Mouse (Mus musculus) C2C12 (cell line): ENCODE measurements around the gene Trim28. TPM values are rescaled to one million over a fixed set of nuclear protein-coding genes. Genes with fewer than 3 reads are reported as not detected.
A peak's percentile ranks its signal among the peaks of the same experiment; 100 is the strongest.

ENCODE experiments used
- H3K27me3 ChIP-seq: one replicate; pipeline ENCODE4 v1.6.1; 2011; ENCODE audit not compliant: control insufficient read depth, insufficient read depth, insufficient read length
- H3K36me3 ChIP-seq: one replicate; pipeline ENCODE4 v1.6.1; 2011; ENCODE audit not compliant: control insufficient read depth, insufficient read depth
- H3K4me3 ChIP-seq: one replicate; pipeline ENCODE4 v1.5.1; 2011; ENCODE audit warnings: mild to moderate bottlenecking, control low read depth; ENCODE audit not compliant: poor library complexity, insufficient read depth, severe bottlenecking
- H3K79me2 ChIP-seq: one replicate; pipeline ENCODE4 v1.6.1; 2011; ENCODE audit not compliant: control insufficient read depth, insufficient read depth
- H3K79me3 ChIP-seq: one replicate; pipeline ENCODE4 v1.6.1; 2011; ENCODE audit warnings: low read depth, control low read depth
- H3ac ChIP-seq: one replicate; pipeline ENCODE3; 2011; ENCODE audit warnings: low read depth; ENCODE audit not compliant: control insufficient read depth, insufficient read length
- CEBPB ChIP-seq: IDR thresholded peaks from one replicate; pipeline ENCODE4 v1.6.1; 2011; ENCODE audit warnings: low read depth, mild to moderate bottlenecking, control low read depth, moderate library complexity
- CTCF ChIP-seq: IDR thresholded peaks from one replicate; pipeline ENCODE4 v1.5.1; 2011; ENCODE audit not compliant: control insufficient read depth, insufficient read depth, insufficient read length
- FOSL1 ChIP-seq: IDR thresholded peaks from one replicate; pipeline ENCODE4 v1.8.0; 2011; ENCODE audit warnings: mild to moderate bottlenecking, low read length; ENCODE audit not compliant: poor library complexity, insufficient read depth, severe bottlenecking
- MAX ChIP-seq: IDR thresholded peaks from one replicate; pipeline ENCODE4 v1.6.1; 2011; ENCODE audit warnings: mild to moderate bottlenecking, control low read depth
- MYOD1 ChIP-seq: IDR thresholded peaks from one replicate; pipeline ENCODE4 v1.6.1; 2011; ENCODE audit warnings: low read depth; ENCODE audit not compliant: control insufficient read depth, insufficient read length
- MYOG ChIP-seq: IDR thresholded peaks from one replicate; pipeline ENCODE4 v1.6.1; 2011; ENCODE audit not compliant: control insufficient read depth, insufficient read length; ENCODE audit errors: extremely low read depth
- USF1 ChIP-seq: IDR thresholded peaks from one replicate; pipeline ENCODE4 v1.6.1; 2011; ENCODE audit warnings: low read depth, mild to moderate bottlenecking, control low read depth, moderate library complexity
- polyA plus RNA-seq: library from polyadenylated mRNA; unstranded; fragments of >200 nt; fragmentation: generic; extraction: Trizol; gene quantifications from one replicate; pipeline ENCODE4 v1.2.1, GENCODE M21; 2012; ENCODE audit warnings: missing spikeins

Trim28 gene
- polyA plus RNA-seq, 1 experiment: 606 TPM

DNA sequence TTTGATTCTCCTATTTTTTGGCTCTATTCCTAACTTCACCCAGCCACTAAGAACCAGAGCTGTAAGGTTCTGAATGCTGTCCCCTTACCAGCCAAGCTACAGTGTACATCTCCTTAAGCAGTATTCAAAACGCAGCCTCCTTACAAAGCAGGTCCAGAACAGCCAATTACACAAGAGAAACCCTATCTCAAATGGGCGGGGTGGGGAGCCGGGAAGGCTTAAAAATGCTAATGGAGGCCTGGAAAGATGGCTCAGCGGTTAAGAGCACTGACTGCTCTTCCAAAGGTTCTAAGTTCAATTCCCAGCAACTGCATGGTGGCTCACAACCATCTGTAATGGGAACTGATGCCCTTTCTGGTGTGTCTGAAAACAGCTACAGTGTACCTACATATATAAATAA, 39.2 kb upstream of the Trim28 start:
- Histone ChIP-seq H3K36me3 (no peaks in the 10 kb centered on the region), H3K79me2 (no peaks in the 10 kb centered on the region), H3K27me3 (no peaks in the 10 kb centered on the region), H3K79me3 (no peaks in the 10 kb centered on the region), H3ac (no peak overlapping the region), H3K4me3 (no peak overlapping the region)
- TF ChIP-seq MYOG: no peak
- TF ChIP-seq FOSL1: no peak
- no peak for TF ChIP-seq MYOD1
- TF ChIP-seq CEBPB: no peak
- no peak for TF ChIP-seq CTCF
- no peak for TF ChIP-seq USF1
- TF ChIP-seq MAX: no peak

DNA sequence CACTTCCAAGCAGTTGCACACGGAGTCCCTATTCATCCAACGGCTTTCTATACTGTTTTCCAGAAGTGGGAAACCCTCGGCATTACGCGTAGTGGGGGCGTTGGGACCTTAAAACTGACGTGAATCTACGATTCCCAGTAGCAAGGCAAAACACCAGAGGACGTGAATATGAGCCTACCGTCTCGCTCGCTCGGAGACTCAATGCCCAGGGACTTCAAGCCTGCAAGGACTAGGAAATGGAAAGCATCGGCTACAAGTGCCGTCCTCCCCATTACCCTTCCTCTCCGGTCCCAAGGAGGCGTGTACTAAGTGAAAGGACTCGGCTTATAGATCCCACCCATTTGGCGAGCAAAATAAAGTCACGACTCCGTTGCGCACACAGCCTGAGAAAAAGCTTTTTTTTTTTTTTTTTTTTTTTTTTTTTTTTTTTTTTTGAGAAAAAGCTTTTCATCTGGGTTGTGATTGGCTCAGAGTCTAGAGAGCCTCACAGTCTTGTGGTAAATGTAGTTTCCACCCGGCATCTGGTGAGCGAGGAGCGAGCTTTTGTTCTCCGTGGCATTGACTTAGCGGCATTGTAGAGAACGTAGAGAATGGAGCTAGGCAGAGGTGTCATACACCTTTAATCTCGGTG, 37.3 kb upstream of the Trim28 start:
- Histone ChIP-seq H3K79me2 (peaks cover 7% of the 10 kb centered on the region), H3K27me3 (no peaks in the 10 kb centered on the region), H3K79me3 (peaks cover 2% of the 10 kb centered on the region), H3K4me3 (peak overlapping the region; percentile 33), H3ac (peak overlapping the region; percentile 34), H3K36me3 (no peaks in the 10 kb centered on the region)
- TF ChIP-seq MYOG (no peak), USF1 (no peak), FOSL1 (no peak), MYOD1 (no peak), CEBPB (no peak)

DNA sequence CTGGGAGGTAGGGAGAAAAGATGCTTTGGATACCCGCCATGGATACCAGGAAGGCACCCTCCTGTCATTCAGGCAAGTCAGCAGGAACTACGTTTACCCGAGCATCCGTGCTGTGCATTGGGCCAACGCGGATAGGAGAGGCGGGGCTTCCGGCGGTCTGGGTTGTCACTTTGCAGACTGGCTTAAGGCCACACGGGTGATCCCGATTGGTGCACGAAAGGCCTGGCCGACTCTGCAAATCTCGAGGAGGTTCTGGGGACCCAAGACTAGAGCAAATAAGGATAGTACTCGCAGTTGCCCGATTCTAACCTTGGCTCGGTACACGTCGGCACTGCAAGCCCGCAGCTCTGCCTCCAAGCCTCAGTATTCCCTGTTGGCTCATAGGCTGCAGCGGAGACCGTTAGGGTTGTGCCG, 33.2 kb upstream of the Trim28 start, which contains the start of gene Zfp324:
Gene Zfp324 (plus strand): TSS at position 161 of the 414 bp plus-strand sequence.
- no peaks in the 10 kb centered on the region for H3K27me3 ChIP-seq
- peaks cover 4% of the 10 kb centered on the region for H3K36me3 ChIP-seq
- TF ChIP-seq USF1: no peak
- TF ChIP-seq CEBPB: no peak
- TF ChIP-seq MYOD1: no peak
- no peak for TF ChIP-seq MAX
- no peak for TF ChIP-seq MYOG
- TF ChIP-seq FOSL1: no peak
- no peak for TF ChIP-seq CTCF
- H3K79me2 ChIP-seq: peaks cover 24% of the 10 kb centered on the region
- peaks cover 9% of the 10 kb centered on the region for H3K79me3 ChIP-seq
- peak within 1 kb of the TSS; percentile 60 for H3K4me3 ChIP-seq
- peak within 1 kb of the TSS; percentile 83 for H3ac ChIP-seq

DNA sequence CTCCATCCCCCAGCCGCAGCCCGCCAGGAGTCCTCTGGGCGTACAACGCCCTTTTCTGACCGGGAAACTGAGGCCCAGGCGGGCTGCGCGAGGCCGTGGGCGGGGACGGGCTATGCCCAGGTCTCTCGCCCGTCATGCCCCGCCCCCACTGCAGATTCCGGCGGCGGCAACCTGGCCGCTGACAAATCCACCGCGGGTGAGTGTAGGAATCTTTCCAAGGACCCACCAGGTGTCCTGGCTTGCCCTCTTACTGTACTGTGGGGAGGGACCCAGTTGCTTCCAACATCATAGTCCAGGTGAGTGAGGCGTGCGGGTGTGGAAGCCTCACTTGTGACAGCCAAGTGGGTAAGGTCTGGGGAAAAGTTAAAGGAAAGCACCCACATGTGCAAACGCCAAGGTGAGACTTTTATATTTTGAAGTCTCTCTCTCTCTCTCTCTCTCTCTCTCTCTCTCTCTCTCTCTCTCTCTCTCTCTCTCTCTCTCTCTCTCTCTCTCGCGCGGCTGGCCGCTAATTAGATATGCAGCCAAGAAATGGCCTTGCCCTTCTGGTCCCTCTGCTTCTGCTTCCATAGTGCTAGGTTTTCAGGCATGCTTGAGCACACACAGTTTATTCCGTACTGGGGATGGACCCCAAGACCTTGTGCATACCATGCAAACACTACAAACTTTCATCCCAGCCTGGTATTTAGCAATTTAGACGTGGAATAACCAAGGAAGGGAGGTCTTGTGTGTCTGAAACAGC, 32.6 kb upstream of the Trim28 start:
- peak overlapping the region; percentile 60 for H3K4me3 ChIP-seq
- H3K79me2 ChIP-seq: peaks cover 24% of the 10 kb centered on the region
- no peaks in the 10 kb centered on the region for H3K27me3 ChIP-seq
- H3K36me3 ChIP-seq: peaks cover 7% of the 10 kb centered on the region
- H3ac ChIP-seq: peak overlapping the region; percentile 83
- H3K79me3 ChIP-seq: peaks cover 9% of the 10 kb centered on the region
- no peak for TF ChIP-seq CEBPB
- TF ChIP-seq MAX: no peak
- no peak for TF ChIP-seq MYOG
- no peak for TF ChIP-seq FOSL1
- no peak for TF ChIP-seq MYOD1
- no peak for TF ChIP-seq CTCF
- no peak for TF ChIP-seq USF1

DNA sequence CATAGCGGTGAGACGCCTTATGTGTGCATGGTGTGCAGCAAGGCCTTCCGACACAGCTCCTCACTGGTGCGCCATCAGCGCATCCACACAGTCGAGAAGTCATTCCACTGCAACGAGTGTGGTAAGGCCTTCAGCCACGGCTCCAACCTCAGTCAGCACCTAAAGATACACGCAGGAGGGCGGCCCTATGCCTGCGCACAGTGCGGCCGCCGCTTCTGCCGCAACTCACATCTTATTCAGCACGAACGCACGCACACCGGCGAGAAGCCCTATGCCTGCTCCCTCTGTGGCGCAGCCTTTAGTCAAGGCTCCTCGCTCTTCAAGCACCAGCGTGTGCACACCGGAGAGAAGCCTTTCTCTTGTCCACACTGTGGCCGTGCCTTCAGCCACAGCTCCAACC, 28.0 kb upstream of the Trim28 start:
- peaks cover 24% of the 10 kb centered on the region for H3K79me2 ChIP-seq
- peaks cover 9% of the 10 kb centered on the region for H3K79me3 ChIP-seq
- peaks cover 10% of the 10 kb centered on the region for H3K36me3 ChIP-seq
- TF ChIP-seq USF1 (no peak), MYOD1 (no peak), MYOG (no peak)
- no peak overlapping the region for H3ac ChIP-seq
- no peak overlapping the region for H3K4me3 ChIP-seq
- H3K27me3 ChIP-seq: no peaks in the 10 kb centered on the region

DNA sequence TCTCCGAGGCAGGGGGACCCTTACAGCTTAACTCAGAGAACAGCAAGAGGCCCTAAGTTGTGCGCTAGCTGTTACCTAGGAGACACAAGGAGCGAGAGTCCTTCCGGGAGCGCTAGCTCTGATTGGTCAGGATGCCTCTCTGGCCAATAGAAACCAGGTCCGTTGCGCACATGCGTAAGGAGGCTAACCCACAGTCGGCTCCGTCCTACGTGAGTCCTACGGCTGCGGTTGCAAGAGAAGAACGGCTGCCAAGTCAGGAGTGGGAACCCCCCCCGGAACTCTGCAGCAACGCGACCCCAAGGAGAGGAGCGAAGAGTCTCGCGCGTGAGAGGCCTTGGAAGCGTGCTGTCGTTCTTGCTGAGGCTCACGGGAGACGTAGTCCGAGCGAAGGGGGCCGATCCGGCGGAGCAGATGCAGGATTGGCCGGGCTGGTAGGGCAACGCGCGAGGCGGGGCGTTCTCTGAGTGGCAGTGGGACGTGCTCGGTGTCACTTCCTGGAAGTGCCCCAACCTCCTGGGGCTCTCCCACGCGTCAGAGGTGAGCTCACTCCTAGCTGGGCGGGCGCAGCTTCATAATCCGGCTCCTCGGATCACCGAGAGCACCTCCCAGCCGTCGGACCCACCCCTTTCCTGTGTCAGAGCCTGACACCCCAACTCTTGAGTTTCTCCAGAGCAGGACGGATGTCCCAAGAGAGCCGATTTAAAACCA, 21.1 kb upstream of the Trim28 start, which contains the start of gene Zfp446:
Gene Zfp446 (plus strand): TSS at position 167 of the 708 bp plus-strand sequence.
- H3K36me3 ChIP-seq: no peaks in the 10 kb centered on the region
- no peak for TF ChIP-seq CTCF
- TF ChIP-seq CEBPB: no peak
- TF ChIP-seq FOSL1: no peak
- TF ChIP-seq MYOG: no peak
- TF ChIP-seq USF1: no peak
- no peak for TF ChIP-seq MYOD1
- no peak for TF ChIP-seq MAX
- no peaks in the 10 kb centered on the region for H3K27me3 ChIP-seq
- no peaks in the 10 kb centered on the region for H3K79me3 ChIP-seq
- no peaks in the 10 kb centered on the region for H3K79me2 ChIP-seq
- peak within 1 kb of the TSS; percentile 40 for H3K4me3 ChIP-seq
- peak within 1 kb of the TSS; percentile 74 for H3ac ChIP-seq
